Mouse (Mus musculus) ES-E14 (cell line): ENCODE data around the gene Rapgef3. TPM values are rescaled to one million over a fixed set of nuclear protein-coding genes. Genes with fewer than 3 reads are reported as not detected.

Source experiments
- DNase-seq: peaks from one replicate; pipeline ENCODE4 v3.0.0-alpha.2; 2013; ENCODE audit warnings: low read depth, low spot score
- H3K27ac ChIP-seq: 2 replicates; pipeline ENCODE4 v1.5.1; 2012; ENCODE audit warnings: low read depth, mild to moderate bottlenecking, low read length, moderate library complexity, mixed read lengths; ENCODE audit not compliant: poor library complexity, insufficient read depth, severe bottlenecking
- H3K36me3 ChIP-seq: 2 replicates; pipeline ENCODE4 v1.6.1; 2012; ENCODE audit warnings: mild to moderate bottlenecking, low read length, moderate library complexity, mixed read lengths; ENCODE audit not compliant: control insufficient read depth, poor library complexity, insufficient read depth, severe bottlenecking
- H3K4me1 ChIP-seq, 2 experiments: fragments of 150-350 bp in 1 of 2; sonication (generic) in 1 of 2; 2 replicates each; pipeline ENCODE4 v1.6.1; 2012; ENCODE audit warnings: low read length in 2 of 2, mild to moderate bottlenecking in 1 of 2, mixed read lengths in 1 of 2; ENCODE audit not compliant: control insufficient read depth in 2 of 2, insufficient read depth in 2 of 2, poor library complexity in 1 of 2
- H3K4me3 ChIP-seq, 2 experiments: fragments of 150-350 bp in 1 of 2; sonication (generic) in 1 of 2; 2 replicates each; pipeline ENCODE4 v1.5.1; 2012; ENCODE audit warnings: low read length in 2 of 2, low read depth in 1 of 2, mild to moderate bottlenecking in 1 of 2, mixed read lengths in 1 of 2; ENCODE audit not compliant: insufficient read depth in 1 of 2, poor library complexity in 1 of 2, severe bottlenecking in 1 of 2
- H3K9ac ChIP-seq: 2 replicates; pipeline ENCODE4 v1.6.1; 2012; ENCODE audit warnings: low read depth, mild to moderate bottlenecking, low read length, mixed read lengths; ENCODE audit not compliant: poor library complexity, insufficient read depth, severe bottlenecking
- H3K9me3 ChIP-seq: fragments of 150-350 bp; sonication (generic); 2 replicates; pipeline ENCODE4 v1.6.1; 2012; ENCODE audit warnings: low read depth, mild to moderate bottlenecking, low read length; ENCODE audit not compliant: control insufficient read depth, insufficient read depth
- CHD2 ChIP-seq: IDR thresholded peaks from 2 replicates; pipeline ENCODE4 v1.6.1; 2014; ENCODE audit warnings: mild to moderate bottlenecking, low read depth, low read length, inconsistent platforms
- HCFC1 ChIP-seq: IDR thresholded peaks from 2 replicates; pipeline ENCODE4 v1.6.1; 2012; ENCODE audit warnings: low read length, inconsistent platforms, borderline replicate concordance; ENCODE audit not compliant: insufficient read depth
- MAFK ChIP-seq: IDR thresholded peaks from 2 replicates; pipeline ENCODE4 v1.6.1; 2014; ENCODE audit warnings: mild to moderate bottlenecking, low read depth, low read length, inconsistent platforms; ENCODE audit not compliant: insufficient read depth
- ZC3H11A ChIP-seq: IDR thresholded peaks from 2 replicates; pipeline ENCODE4 v1.6.1; 2012; ENCODE audit warnings: low read depth, mild to moderate bottlenecking, inconsistent platforms, low read length, borderline replicate concordance
- ZNF384 ChIP-seq: IDR thresholded peaks from 2 replicates; pipeline ENCODE4 v1.6.1; 2012; ENCODE audit warnings: low read depth, low read length, inconsistent platforms
- in situ Hi-C, 2 experiments: fragments of 600-800 bp; cut with MboI; formaldehyde crosslinking; loops; one replicate each; pipeline ENCODE4 v1.15.1; 2025; ENCODE audit warnings: low sequenced_read_pairs in 2 of 2, inconsistent platforms in 1 of 2; ENCODE audit not compliant: unreplicated experiment in 2 of 2
- total RNA-seq: library from RNA; depleted of rRNA; stranded (reverse); fragments of 300-350 nt; gene quantifications from 2 replicates; pipeline ENCODE4 v1.2.3, GENCODE M21; 2012

Gene Rapgef3
- total RNA-seq, 1 experiment, result 12.7 TPM

- H3K9ac ChIP-seq, result no peak overlapping the region
- no peaks in the 10 kb centered on the region; the same call in 1 of the 2 replicates for H3K36me3 ChIP-seq
- H3K4me1 ChIP-seq, result peaks cover 0 to 11% of the 10 kb centered on the region in 2 experiments; a peak in 2 of 4 replicates
- in situ Hi-C loops, result no loop called here
- no peak overlapping the region for H3K4me3 ChIP-seq
- H3K9me3 ChIP-seq, result no peaks in the 10 kb centered on the region
- TF ChIP-seq HCFC1 (no peak), ZC3H11A (no peak), ZNF384 (no peak), MAFK (no peak), CHD2 (no peak)
- no peak for DNase-seq
- no peak overlapping the region; the same call in 1 of the 2 replicates for H3K27ac ChIP-seq
Observed at GRCm38 (mm10) chr15:97749841-97750240, 17.9 kb downstream of the Rapgef3 start.

DNA sequence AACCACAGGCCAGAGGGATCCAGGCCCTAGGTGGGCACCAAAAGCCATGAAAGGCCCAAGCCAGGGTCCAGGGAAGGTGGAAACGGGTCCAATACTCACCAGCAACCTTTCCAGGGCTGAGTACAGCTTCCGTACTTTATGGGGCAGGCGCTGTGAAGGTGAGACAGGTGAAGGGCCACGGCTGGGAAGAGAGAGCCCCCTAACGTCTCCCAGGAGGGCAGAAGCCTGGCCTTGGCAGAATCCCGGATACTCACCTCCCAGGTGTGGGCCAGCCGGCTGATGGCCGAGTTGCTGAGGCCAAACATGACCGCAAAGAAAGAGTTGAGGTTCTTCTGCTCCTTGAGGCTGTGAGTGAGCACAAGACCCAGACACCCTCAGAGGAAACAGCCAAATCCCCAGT, 18.4 kb downstream of the Rapgef3 start:
- in situ Hi-C loops, result no loop called here
- TF ChIP-seq HCFC1 (no peak), ZC3H11A (no peak), ZNF384 (no peak), CHD2 (no peak)
- Histone ChIP-seq H3K27ac (no peak overlapping the region), H3K9ac (no peak overlapping the region), H3K4me1 (peaks cover 0 to 10% of the 10 kb centered on the region in 2 experiments; a peak in 2 of 4 replicates), H3K4me3 (no peak overlapping the region), H3K36me3 (no peaks in the 10 kb centered on the region; the same call in 1 of the 2 replicates), H3K9me3 (no peaks in the 10 kb centered on the region)
- no peak for DNase-seq

DNA sequence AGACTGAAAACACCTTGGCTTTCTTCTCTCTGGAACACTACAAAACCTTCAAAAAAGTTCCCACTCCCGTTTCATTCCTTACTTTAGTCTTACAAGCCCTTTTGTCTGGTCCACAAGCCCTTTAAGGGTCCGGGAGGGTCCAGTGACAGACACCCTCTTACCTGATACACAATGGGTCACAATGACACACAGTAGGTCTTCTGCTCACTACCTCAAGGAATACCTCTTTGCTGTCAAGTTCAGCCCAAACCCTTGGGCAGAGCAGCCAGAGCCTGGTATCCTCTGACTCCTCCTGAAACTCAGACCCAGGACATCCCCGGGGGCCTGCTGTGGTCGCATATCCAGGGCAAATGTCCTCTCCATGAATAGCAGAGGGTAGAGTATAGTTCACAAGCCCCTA, 18.8 kb downstream of the Rapgef3 start:
- Histone ChIP-seq H3K36me3 (no peaks in the 10 kb centered on the region; the same call in 1 of the 2 replicates), H3K4me1 (peaks cover 0 to 5% of the 10 kb centered on the region in 2 experiments; a peak in 1 of 4 replicates), H3K4me3 (no peak overlapping the region), H3K9ac (no peak overlapping the region), H3K9me3 (no peaks in the 10 kb centered on the region), H3K27ac (no peak overlapping the region)
- in situ Hi-C loops, result no loop called here
- TF ChIP-seq ZC3H11A (no peak), ZNF384 (no peak)
- no peak for DNase-seq

DNA sequence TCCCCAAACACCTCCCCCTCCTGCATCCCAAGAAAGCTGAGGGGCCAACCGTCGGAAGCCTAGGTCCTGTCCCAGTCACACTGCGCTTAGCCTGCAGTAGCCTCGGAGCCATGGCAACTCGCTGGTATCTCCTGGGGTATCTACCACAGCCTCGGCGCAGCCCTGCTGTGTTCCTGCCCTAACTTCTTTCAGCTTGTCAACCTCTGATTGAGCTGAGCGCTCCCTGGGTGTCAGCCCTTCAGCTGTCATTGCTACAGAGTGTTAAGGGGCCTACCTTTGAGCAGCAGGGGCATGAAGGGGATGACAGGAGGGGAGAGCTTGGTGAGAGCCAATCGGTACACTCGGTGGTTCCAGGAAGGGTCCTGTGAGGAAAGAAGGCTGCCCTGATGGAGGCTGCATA, 19.5 kb downstream of the Rapgef3 start:
- in situ Hi-C loops, result no loop called here
- no peaks in the 10 kb centered on the region; the same call in 1 of the 2 replicates for H3K36me3 ChIP-seq
- TF ChIP-seq MAFK, result no peak
- TF ChIP-seq CHD2, result no peak
- no peak for TF ChIP-seq ZC3H11A
- no peak for TF ChIP-seq HCFC1
- no peak for TF ChIP-seq ZNF384
- H3K9me3 ChIP-seq, result no peaks in the 10 kb centered on the region
- no peaks in the 10 kb centered on the region for H3K4me1 ChIP-seq
- H3K27ac ChIP-seq, result no peak overlapping the region
- no peak overlapping the region for H3K4me3 ChIP-seq
- DNase-seq, result no peak
- no peak overlapping the region for H3K9ac ChIP-seq

GRCm38 (mm10) chr15:97747486-97747885, 20.3 kb downstream of the Rapgef3 start:
- no peak overlapping the region for H3K4me3 ChIP-seq

More at GRCm38 (mm10) chr15:97747486-97747885, 20.3 kb downstream of the Rapgef3 start:
- TF ChIP-seq CHD2, result no peak
- no peak for TF ChIP-seq MAFK
- no peak for TF ChIP-seq ZNF384
- no peak for TF ChIP-seq HCFC1
- TF ChIP-seq ZC3H11A, result no peak
- in situ Hi-C loops, result no loop called here
- no peaks in the 10 kb centered on the region; the same call in 1 of the 2 replicates for H3K36me3 ChIP-seq
- no peak overlapping the region for H3K27ac ChIP-seq
- no peaks in the 10 kb centered on the region for H3K4me1 ChIP-seq
- H3K9ac ChIP-seq, result no peak overlapping the region
- H3K9me3 ChIP-seq, result no peaks in the 10 kb centered on the region
- DNase-seq, result no peak
